Mouse (Mus musculus) heart, embryonic 11.5 days (tissue): ENCODE measurements at regions not wholly inside any gene's neighbourhood (a gene's known extent, or its start where the extent isn't known, plus 50 kb on each side); places are given as distances from the start of the nearest gene placed in this dataset.

ENCODE experiments used
- ATAC-seq: fragments of 200-750 bp; cut with Nextera tagmentation; replicated peaks from 2 replicates; pipeline ENCODE4 v1.8.0; 2017; ENCODE audit warnings: moderate library complexity; ENCODE audit not compliant: insufficient number of reproducible peaks, low FRiP score, low TSS enrichment
- H3K27ac ChIP-seq: fragments of 300-500 bp; sonication (generic); 2 replicates; pipeline ENCODE4 v1.5.1; 2014; ENCODE audit warnings: mild to moderate bottlenecking, low read depth, low read length
- H3K27me3 ChIP-seq: fragments of 300-500 bp; sonication (generic); 2 replicates; pipeline ENCODE4 v1.6.1; 2014; ENCODE audit warnings: mild to moderate bottlenecking, low read length, mixed read lengths; ENCODE audit not compliant: control insufficient read depth, insufficient read depth
- H3K36me3 ChIP-seq: fragments of 300-500 bp; sonication (generic); 2 replicates; pipeline ENCODE4 v1.6.1; 2014; ENCODE audit warnings: mild to moderate bottlenecking, low read length, moderate library complexity, mixed read lengths; ENCODE audit not compliant: control insufficient read depth, insufficient read depth
- H3K4me1 ChIP-seq: fragments of 300-500 bp; sonication (generic); 2 replicates; pipeline ENCODE4 v1.6.1; 2014; ENCODE audit warnings: low read length; ENCODE audit not compliant: control insufficient read depth, insufficient read depth
- H3K4me2 ChIP-seq: fragments of 300-500 bp; sonication (generic); 2 replicates; pipeline ENCODE4 v1.6.1; 2014; ENCODE audit warnings: mild to moderate bottlenecking, moderate library complexity
- H3K4me3 ChIP-seq: fragments of 300-500 bp; sonication (generic); 2 replicates; pipeline ENCODE4 v1.5.1; 2014; ENCODE audit warnings: low read depth, low read length
- H3K9ac ChIP-seq: fragments of 300-500 bp; sonication (generic); 2 replicates; pipeline ENCODE4 v1.6.1; 2014; ENCODE audit warnings: mild to moderate bottlenecking, low read depth, low read length, moderate library complexity
- H3K9me3 ChIP-seq: fragments of 300-500 bp; sonication (generic); replicated peaks from 2 replicates; pipeline ENCODE4 v1.6.1; 2016; ENCODE audit warnings: low read length; ENCODE audit not compliant: control insufficient read depth
- WGBS: fragments of 180-500 bp; shearing (Covaris S2); extraction: QIAGEN DNeasy Blood & Tissue Kit; methylation state at CpG from one replicate; pipeline ENCODE4 v1.1.7; 2014; ENCODE audit not compliant: insufficient replicate concordance; 5-methylcytosine and 5-hydroxymethylcytosine counted together

GRCm38 (mm10) chr5:47772642-47773353 is 210.1 kb upstream of the Slit2 start:
- H3K36me3 ChIP-seq, result no peaks in the 10 kb centered on the region
- ATAC-seq, result no peak
- no peak overlapping the region for H3K4me3 ChIP-seq
- no peaks in the 10 kb centered on the region for H3K27me3 ChIP-seq
- H3K4me1 ChIP-seq, result peaks cover 6% of the 10 kb centered on the region; the same call in 1 of the 2 replicates
- H3K9ac ChIP-seq, result no peak overlapping the region
- H3K27ac ChIP-seq, result peak overlapping the region; percentile 46
- H3K9me3 ChIP-seq, result no peaks in the 10 kb centered on the region
- H3K4me2 ChIP-seq, result no peak overlapping the region
- 40% methylated on average over 8 of the region's 8 CpGs for WGBS

GRCm38 (mm10) chr5:47773354-47773743 is 209.6 kb upstream of the Slit2 start:
- H3K27me3 ChIP-seq, result no peaks in the 10 kb centered on the region
- peaks cover 6% of the 10 kb centered on the region; the same call in 1 of the 2 replicates for H3K4me1 ChIP-seq
- no peak overlapping the region for H3K4me2 ChIP-seq
- no peaks in the 10 kb centered on the region for H3K9me3 ChIP-seq
- no peak overlapping the region for H3K27ac ChIP-seq
- no peaks in the 10 kb centered on the region for H3K36me3 ChIP-seq
- H3K4me3 ChIP-seq, result no peak overlapping the region
- no peak for ATAC-seq
- H3K9ac ChIP-seq, result no peak overlapping the region
- 70% methylated on average over 3 of the region's 3 CpGs for WGBS

- H3K27me3 ChIP-seq, result no peaks in the 10 kb centered on the region
- 76% methylated on average over 2 of the region's 2 CpGs for WGBS
- no peaks in the 10 kb centered on the region for H3K36me3 ChIP-seq
- H3K9ac ChIP-seq, result no peak overlapping the region
- ATAC-seq, result no peak
- H3K9me3 ChIP-seq, result no peaks in the 10 kb centered on the region
- no peaks in the 10 kb centered on the region for H3K4me1 ChIP-seq
- H3K27ac ChIP-seq, result peak overlapping the region; percentile 15; the same call in 1 of the 2 replicates
- H3K4me2 ChIP-seq, result no peak overlapping the region
- no peak overlapping the region for H3K4me3 ChIP-seq
Measured at GRCm38 (mm10) chr5:47780861-47781260, 202.1 kb upstream of the Slit2 start.

- Histone ChIP-seq H3K4me2 (no peak overlapping the region), H3K36me3 (no peaks in the 10 kb centered on the region), H3K4me3 (no peak overlapping the region), H3K27me3 (no peaks in the 10 kb centered on the region), H3K4me1 (no peaks in the 10 kb centered on the region), H3K9ac (no peak overlapping the region), H3K9me3 (no peaks in the 10 kb centered on the region), H3K27ac (no peak overlapping the region)
- 79% methylated on average over 5 of the region's 5 CpGs for WGBS
- ATAC-seq, result no peak
Measured at GRCm38 (mm10) chr5:47781608-47782007, 201.3 kb upstream of the Slit2 start.

- Histone ChIP-seq H3K9me3 (no peaks in the 10 kb centered on the region), H3K27ac (no peak overlapping the region), H3K4me1 (no peaks in the 10 kb centered on the region), H3K36me3 (no peaks in the 10 kb centered on the region), H3K4me2 (no peak overlapping the region), H3K27me3 (no peaks in the 10 kb centered on the region), H3K4me3 (no peak overlapping the region), H3K9ac (no peak overlapping the region)
- no peak for ATAC-seq
- 64% methylated on average over 6 of the region's 6 CpGs for WGBS
Measured at GRCm38 (mm10) chr5:47794639-47795272, 188.2 kb upstream of the Slit2 start.

GRCm38 (mm10) chr5:47795273-47795672 is 187.7 kb upstream of the Slit2 start:
- Histone ChIP-seq H3K4me3 (no peak overlapping the region), H3K9ac (no peak overlapping the region), H3K27me3 (no peaks in the 10 kb centered on the region), H3K36me3 (no peaks in the 10 kb centered on the region), H3K9me3 (no peaks in the 10 kb centered on the region), H3K27ac (no peak overlapping the region), H3K4me2 (no peak overlapping the region), H3K4me1 (no peaks in the 10 kb centered on the region)
- ATAC-seq, result no peak
- WGBS, result 47% methylated on average over 3 of the region's 3 CpGs

GRCm38 (mm10) chr5:47820936-47821335 is 162.0 kb upstream of the Slit2 start:
- Histone ChIP-seq H3K4me2 (no peak overlapping the region), H3K27ac (no peak overlapping the region), H3K27me3 (no peaks in the 10 kb centered on the region), H3K4me1 (no peaks in the 10 kb centered on the region), H3K9me3 (no peaks in the 10 kb centered on the region), H3K9ac (no peak overlapping the region), H3K4me3 (no peak overlapping the region), H3K36me3 (no peaks in the 10 kb centered on the region)
- no peak for ATAC-seq
- WGBS, result 76% methylated on average over 1 of the region's 1 CpGs

- no peak overlapping the region for H3K9ac ChIP-seq
- no peak overlapping the region for H3K4me3 ChIP-seq
- H3K36me3 ChIP-seq, result no peaks in the 10 kb centered on the region
- no peaks in the 10 kb centered on the region for H3K4me1 ChIP-seq
- WGBS, result 75% methylated on average over 3 of the region's 3 CpGs
- ATAC-seq, result no peak
- no peaks in the 10 kb centered on the region for H3K27me3 ChIP-seq
- H3K27ac ChIP-seq, result no peak overlapping the region
- no peak overlapping the region for H3K4me2 ChIP-seq
- H3K9me3 ChIP-seq, result no peaks in the 10 kb centered on the region
Measured at GRCm38 (mm10) chr5:47837998-47838397, 144.9 kb upstream of the Slit2 start.

GRCm38 (mm10) chr5:47869701-47870100 is 113.2 kb upstream of the Slit2 start:
- Histone ChIP-seq H3K9ac (no peak overlapping the region), H3K4me1 (no peaks in the 10 kb centered on the region), H3K36me3 (no peaks in the 10 kb centered on the region), H3K27ac (peak overlapping the region; percentile 22; the same call in 1 of the 2 replicates), H3K4me3 (no peak overlapping the region), H3K4me2 (no peak overlapping the region), H3K9me3 (no peaks in the 10 kb centered on the region), H3K27me3 (no peaks in the 10 kb centered on the region)
- no peak for ATAC-seq
- 26% methylated on average over 5 of the region's 5 CpGs for WGBS
